Mouse (Mus musculus) adrenal gland, postnatal 14 days (tissue): ENCODE measurements around the gene Bard1. TPM values are rescaled to one million over a fixed set of nuclear protein-coding genes. Genes with fewer than 3 reads are reported as not detected.

Experiments used
- DNase-seq: peaks from one replicate; pipeline ENCODE4 v3.0.0; 2021; ENCODE audit warnings: mixed read lengths
- total RNA-seq: library from RNA; stranded (reverse); gene quantifications from 2 replicates; pipeline ENCODE4 v1.2.3, GENCODE M21; 2021

Gene Bard1
- total RNA-seq, 1 experiment from 2014 or later, result 4.3 TPM

- DNase-seq, result no peak
These were observed 50.2 kb downstream of the Bard1 start for GRCm38 (mm10) chr1:71052756-71053155.

GRCm38 (mm10) chr1:71052252-71052651 is 50.7 kb downstream of the Bard1 start:
- no peak for DNase-seq

GRCm38 (mm10) chr1:71045141-71045540 is 57.8 kb downstream of the Bard1 start:
- DNase-seq, result no peak

GRCm38 (mm10) chr1:71043951-71044350 is 59.0 kb downstream of the Bard1 start:
- DNase-seq, result no peak

GRCm38 (mm10) chr1:71036999-71037398 is 65.9 kb downstream of the Bard1 start:
- peak; percentile 5 for DNase-seq

GRCm38 (mm10) chr1:71035565-71035964 is 67.4 kb downstream of the Bard1 start:
- DNase-seq, result no peak

- no peak for DNase-seq
These were observed 80.2 kb downstream of the Bard1 start for GRCm38 (mm10) chr1:71022766-71023165.

GRCm38 (mm10) chr1:71014345-71014744 is 88.6 kb downstream of the Bard1 start:
- DNase-seq, result no peak

- DNase-seq, result no peak
These were observed 96.9 kb downstream of the Bard1 start for GRCm38 (mm10) chr1:71005998-71006397.

GRCm38 (mm10) chr1:71004177-71004576 is 98.8 kb downstream of the Bard1 start:
- no peak for DNase-seq

- DNase-seq, result no peak
These were observed 99.2 kb downstream of the Bard1 start for GRCm38 (mm10) chr1:71003741-71004140.

GRCm38 (mm10) chr1:70997377-70997993 is 105.5 kb downstream of the Bard1 start:
- DNase-seq, result no peak

- DNase-seq, result no peak
These were observed 106.2 kb downstream of the Bard1 start for GRCm38 (mm10) chr1:70996766-70997165.
